Mouse (Mus musculus): ENCODE measurements around the gene Lce3b. TPM values are rescaled to one million over a fixed set of nuclear protein-coding genes. Genes with fewer than 3 reads are reported as not detected.

Gene Lce3b
- total RNA-seq (2021) = not detected
- long read RNA-seq, experiment 1 = 0 reads
- long read RNA-seq, experiment 2 = 0 reads

DNA sequence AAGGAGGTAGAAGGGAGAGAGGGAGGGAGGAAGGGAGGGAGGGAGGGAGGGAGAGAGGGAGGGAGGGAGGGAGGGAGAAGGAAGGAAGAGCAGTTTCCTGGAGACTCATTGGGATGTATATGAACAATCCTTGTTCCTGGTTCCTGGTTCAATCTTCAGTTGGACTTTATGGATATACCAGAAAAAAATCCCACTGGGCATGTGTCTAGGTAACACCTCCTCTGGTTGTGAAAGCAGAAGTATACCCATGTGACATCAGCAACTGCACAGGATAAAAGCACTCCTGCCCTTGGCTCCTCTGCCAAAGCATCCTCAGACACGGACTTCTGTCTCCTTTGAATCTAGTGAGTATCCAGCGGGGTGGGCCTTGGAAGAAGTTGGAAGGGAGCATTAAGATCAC lies at the start of gene Lce3b:
Gene Lce3b, plus strand, starts transcription at position 301 of the 400 bp plus-strand sequence.
- intact Hi-C loops (cut with DNase I) = loop anchor here (5.0 kb wide), 1 partner anchor 310 kb away; the partner anchor contains the start of gene Lce6a
- DNase-seq = no peak

DNA sequence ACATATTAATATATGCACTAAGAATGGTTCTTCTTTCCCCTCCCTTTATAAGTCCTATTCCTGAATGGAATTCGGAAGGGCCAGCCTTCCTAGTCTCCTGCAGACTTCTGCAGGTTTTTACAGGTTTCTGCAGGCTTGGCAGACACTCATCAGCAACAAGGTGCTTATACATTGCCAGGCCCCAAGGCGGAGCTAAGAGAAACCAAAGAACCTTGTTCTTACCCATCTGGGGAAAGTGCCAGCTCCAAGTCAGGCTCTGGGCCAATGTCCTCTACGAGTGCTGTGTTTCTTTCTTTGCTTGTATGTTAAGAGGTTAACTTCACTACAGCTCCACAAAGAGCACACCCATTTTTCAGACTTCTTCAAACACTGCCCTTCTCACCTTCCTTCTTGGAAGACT lies 38.7 kb upstream of the Lce3b start:
- DNase-seq = no peak
- intact Hi-C loops (cut with DNase I) = no loop called here

DNA sequence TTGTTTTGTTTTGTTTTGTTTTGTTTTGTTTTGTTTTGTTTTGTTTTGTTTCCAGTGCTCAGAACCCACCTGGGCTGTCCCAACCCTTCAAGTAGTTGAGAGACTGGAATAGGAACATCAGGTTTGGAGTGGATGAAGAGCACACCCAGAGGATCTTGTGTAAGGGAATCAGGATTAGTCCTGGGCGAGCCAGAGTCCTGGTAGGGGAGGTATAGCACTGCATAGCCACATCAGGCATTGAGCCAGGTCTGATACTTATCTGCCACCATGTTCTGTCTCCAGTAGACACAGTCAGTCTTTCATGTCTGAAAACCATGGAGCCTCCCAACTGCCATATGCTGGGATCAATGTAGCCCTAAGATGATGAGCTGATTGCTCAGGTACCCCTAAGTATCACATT lies 38.3 kb upstream of the Lce3b start:
- intact Hi-C loops (cut with DNase I) = no loop called here
- DNase-seq = no peak

DNA sequence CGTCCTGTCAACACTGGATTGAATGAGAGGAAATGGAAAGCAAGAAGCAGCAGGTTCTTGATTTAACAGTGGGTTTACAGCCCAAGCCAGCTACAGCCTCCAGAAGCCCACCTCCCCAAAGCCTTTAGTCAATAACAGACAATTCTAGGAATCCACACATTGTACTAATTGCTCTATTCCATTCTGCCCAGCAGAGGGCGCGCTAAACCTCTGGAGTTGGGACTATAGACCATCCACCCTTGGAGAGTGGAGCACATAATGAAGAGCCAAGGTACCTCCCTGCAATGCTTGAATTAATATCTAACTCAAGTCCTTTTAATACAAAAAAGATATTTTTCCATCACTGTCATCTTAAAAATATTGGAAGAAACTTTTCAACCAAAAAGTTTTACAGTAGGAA lies 29.8 kb upstream of the Lce3b start:
- intact Hi-C loops (cut with DNase I) = no loop called here
- no peak for DNase-seq

DNA sequence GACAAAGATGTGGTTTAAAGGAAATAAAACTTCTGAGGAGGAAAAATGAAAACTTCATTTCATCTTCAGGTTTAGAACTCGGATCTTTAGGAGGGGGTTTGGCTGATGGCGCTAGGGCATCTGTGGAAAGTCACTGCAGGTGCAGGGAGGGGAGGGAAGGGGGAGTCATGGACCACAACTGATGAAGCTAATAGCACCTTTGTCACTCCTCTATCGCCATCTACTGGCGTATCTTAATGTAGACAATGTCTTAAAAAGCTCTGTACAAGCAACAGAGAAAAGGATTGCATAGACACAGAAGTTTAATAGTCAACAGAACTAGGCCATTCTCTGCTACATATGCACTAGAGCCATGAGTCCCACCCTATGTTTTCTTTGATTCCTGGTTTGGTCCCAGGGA lies 29.1 kb upstream of the Lce3b start:
- DNase-seq = no peak
- intact Hi-C loops (cut with DNase I) = no loop called here

DNA sequence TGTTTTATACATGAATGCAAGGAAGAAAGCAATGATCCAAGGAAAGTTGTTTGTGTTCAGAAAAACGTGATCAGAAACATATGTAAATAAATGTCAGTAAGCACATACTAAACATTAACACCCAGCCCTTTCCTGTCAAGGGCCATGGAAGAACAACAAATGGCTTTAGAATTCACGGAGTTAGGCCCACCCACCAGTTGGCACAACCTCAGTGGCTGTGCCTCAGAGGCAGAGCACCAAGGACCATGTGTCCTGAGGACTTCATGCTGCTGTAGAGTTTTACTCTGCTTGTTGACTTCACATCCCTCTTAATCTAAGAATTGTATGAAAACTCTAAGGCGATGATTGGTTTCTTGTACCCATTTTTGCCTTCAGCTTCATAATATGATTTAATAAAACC lies 27.6 kb upstream of the Lce3b start:
- intact Hi-C loops (cut with DNase I) = no loop called here

DNA sequence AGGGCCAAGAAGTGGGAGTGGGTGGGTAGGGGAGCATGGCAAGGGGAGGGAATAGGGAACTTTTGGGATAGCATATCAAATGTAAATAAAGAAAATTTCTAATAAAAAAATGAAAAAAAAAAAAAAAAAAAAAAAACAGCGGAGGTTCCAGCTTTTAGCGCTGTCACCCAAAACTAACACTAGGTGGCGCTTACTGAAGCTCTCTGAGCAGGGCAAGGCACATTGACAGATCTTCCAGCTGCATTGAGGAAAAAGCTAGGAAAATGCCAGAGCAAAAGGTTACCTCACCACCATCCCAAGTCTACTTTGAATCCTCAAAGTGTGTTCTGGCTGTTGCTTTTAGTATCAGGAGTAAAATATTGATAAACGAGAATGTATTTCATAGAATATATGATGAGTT lies 25.2 kb upstream of the Lce3b start:
- no peak for DNase-seq
- intact Hi-C loops (cut with DNase I) = no loop called here

More for the DNA sequence above, 27.6 kb upstream of the Lce3b start:
- DNase-seq = no peak

DNA sequence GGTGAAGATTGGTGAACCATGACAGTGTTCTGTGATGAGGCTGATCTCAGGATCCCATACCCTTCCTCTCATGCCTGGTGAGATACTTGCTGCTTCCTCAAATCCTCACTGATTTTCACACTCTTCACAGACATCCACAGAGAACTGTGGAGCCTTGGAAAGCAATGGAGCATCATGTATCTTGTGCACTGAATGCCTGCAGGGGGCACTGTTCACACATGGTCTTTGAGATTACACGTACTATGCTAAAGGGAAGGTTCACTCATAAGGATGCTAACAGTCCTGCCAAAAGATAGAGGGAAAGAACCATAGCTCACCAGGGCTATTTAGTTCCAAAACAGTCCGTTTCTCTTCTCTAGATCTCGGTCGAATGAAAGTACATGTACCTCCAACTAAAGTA lies 12.4 kb upstream of the Lce3b start:
- intact Hi-C loops (cut with DNase I) = no loop called here
- no peak for DNase-seq

DNA sequence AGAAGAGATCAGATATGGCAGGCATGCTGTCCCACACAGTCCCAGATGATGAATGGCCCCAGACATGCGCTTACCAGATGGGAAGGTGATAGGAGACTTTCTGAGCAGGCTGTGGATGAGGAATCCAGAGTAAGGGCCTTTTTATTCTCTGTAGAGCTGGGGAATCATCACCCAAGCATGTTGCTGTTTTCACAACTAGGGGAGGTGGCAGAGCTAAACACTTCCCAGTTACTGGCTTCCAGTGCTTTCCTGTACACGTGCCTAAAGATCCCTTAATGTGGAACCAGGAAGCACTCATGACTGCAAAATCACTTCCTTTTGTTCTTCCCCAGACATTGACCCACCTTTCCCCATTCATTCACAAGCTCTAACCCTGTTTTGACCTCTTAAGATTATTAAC lies 6.6 kb upstream of the Lce3b start, which contains the start of gene Lce3a:
Gene Lce3a, minus strand, starts transcription at position 101 of the 400 bp plus-strand sequence.
- intact Hi-C loops (cut with DNase I) = no loop called here
- DNase-seq = no peak

DNA sequence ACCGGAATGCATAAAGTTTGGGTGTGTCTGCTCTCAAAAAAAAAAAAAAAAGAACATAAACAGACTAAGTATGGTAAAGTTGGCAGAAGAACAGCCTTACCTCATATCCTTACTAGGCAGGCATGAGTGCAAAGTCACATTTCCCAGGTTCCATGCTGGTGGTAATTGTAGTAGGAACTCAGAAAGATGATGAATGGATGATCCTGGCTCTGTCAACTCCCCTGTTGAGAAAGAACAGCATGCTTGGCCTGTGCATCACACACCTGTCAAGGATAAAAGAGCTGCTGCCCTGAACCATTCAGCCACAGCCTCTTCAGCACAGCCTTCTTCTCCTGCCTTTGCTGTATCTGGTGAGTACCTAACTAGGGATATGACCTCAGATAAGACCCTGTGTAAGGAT lies 11.4 kb downstream of the Lce3b start, which contains the start of gene Lce3c:
Gene Lce3c, plus strand, starts transcription at position 301 of the 400 bp plus-strand sequence.
- DNase-seq = no peak
- intact Hi-C loops (cut with DNase I) = no loop called here

DNA sequence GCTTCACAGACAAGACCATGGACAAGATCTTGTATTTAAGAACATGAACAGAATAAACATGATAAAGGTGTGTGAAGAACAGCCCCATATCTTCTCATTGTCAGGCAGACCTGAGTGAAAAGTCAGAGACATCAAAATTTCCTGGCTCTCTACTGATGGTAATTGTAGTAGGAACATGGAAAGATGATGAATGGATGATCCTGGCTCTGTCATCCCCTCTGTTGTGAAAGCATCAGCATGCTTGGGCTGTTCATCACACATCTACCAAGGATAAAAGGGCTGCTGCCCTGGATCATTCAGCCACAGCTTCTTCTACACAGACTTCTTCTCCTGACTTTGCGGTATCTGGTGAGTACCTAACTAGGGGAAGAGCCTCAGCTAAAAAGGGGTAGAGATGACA lies 24.3 kb downstream of the Lce3b start, which contains the start of gene Lce3d:
Gene Lce3d, plus strand, starts transcription at position 301 of the 400 bp plus-strand sequence.
- intact Hi-C loops (cut with DNase I) = no loop called here
- no peak for DNase-seq

DNA sequence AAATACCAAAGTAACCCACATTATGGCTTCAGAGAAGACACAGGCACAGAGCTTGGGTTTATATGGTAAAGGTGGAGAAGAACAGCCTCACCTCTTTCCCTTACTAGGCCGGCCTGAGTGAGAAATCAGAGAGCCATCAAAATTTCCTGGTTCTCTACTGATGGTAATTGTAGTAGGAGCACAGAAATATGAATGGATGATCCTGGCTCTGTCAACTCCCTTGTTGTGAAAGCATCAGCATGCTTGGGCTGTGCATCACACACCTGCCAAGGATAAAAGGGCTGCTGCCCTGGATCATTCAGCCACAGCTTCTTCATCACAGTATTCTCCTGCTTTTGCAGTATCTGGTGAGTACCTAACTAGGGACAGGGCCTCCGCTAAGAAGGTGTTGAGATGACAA lies 34.0 kb downstream of the Lce3b start, which contains the start of gene Lce3e:
Gene Lce3e, plus strand, starts transcription at position 301 of the 400 bp plus-strand sequence.
- intact Hi-C loops (cut with DNase I) = no loop called here
- DNase-seq = no peak

DNA sequence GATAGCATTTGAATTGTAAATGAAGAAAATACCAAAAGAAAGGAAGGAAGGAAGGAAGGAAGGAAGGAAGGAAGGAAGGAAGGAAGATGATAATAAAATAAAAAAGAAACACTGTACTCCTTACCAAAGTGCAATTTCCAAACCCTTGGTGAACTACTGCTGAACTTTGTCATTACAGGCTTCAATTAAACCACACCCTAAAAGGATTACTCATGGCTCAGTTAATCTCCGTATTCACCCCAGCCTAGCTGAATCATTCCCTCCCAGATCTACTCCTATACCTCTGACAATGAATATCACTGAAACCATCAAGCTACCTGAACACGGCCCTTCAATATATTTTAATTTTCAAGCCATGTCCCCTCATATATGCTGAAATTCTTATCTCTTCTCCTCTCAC lies 45.7 kb downstream of the Lce3b start:
- no peak for DNase-seq
- intact Hi-C loops (cut with DNase I) = no loop called here

Other genes starting within 250 kb of the Lce3b start
- not detected for gene Lce1d, start 245.8 kb upstream of the Lce3b start, total RNA-seq (2021)
- gene Lce1e, start 223.9 kb upstream of the Lce3b start, total RNA-seq (2021) = not detected
- not detected for gene Lce1f, start 212.6 kb upstream of the Lce3b start, total RNA-seq (2021)
- not detected for gene Gm38119, start 193.9 kb upstream of the Lce3b start, total RNA-seq (2021)
- not detected for gene Lce1g, start 180.6 kb upstream of the Lce3b start, total RNA-seq (2021)
- not detected for gene Lce1h, start 167.9 kb upstream of the Lce3b start, total RNA-seq (2021)
- not detected for gene Lce1i, start 154.1 kb upstream of the Lce3b start, total RNA-seq (2021)
- not detected for gene Lce1j, start 142.5 kb upstream of the Lce3b start, total RNA-seq (2021)
- gene Lce1k, start 125.1 kb upstream of the Lce3b start, total RNA-seq (2021) = not detected
- gene Kprp, start 105.7 kb upstream of the Lce3b start, total RNA-seq (2021) = not detected
- not detected for gene Lce1l, start 81.7 kb upstream of the Lce3b start, total RNA-seq (2021)
- not detected for gene 2310050C09Rik, start 62.8 kb upstream of the Lce3b start, total RNA-seq (2021)
- gene Lce3a, start 6.7 kb upstream of the Lce3b start, total RNA-seq (2021) = not detected
- not detected for gene Lce3c, start 11.5 kb downstream of the Lce3b start, total RNA-seq (2021)
- gene Lce3d, start 24.4 kb downstream of the Lce3b start, total RNA-seq (2021) = not detected
- not detected for gene Lce3e, start 34.1 kb downstream of the Lce3b start, total RNA-seq (2021)
- gene Lce3f, start 59.2 kb downstream of the Lce3b start, total RNA-seq (2021) = not detected
- gene Crct1, start 82.7 kb downstream of the Lce3b start, total RNA-seq (2021) = not detected
- not detected for gene Lce1m, start 86.1 kb downstream of the Lce3b start, total RNA-seq (2021)
- not detected for gene Gm4858, start 135.8 kb downstream of the Lce3b start, total RNA-seq (2021)
- gene Crnn, start 211.8 kb downstream of the Lce3b start, total RNA-seq (2021) = not detected